8 mouse cellular contexts compared by ENCODE assay signal in genomic region chr4:16068985-16069715, GRCm38 (mm10).
A peak's percentile ranks its signal among the peaks of the same experiment; 100 is the strongest.
DNase-seq lines count a peak whose midpoint lies in the region; ATAC-seq and TF ChIP-seq lines count a peak whose summit lies in the region.

No protein-coding gene starts in this region.

- peak; percentile 52 for DNase-seq in cerebellum, adult 9-10 months
- no peak for DNase-seq in cerebellum, postnatal 36 days
- DNase-seq in kidney, postnatal 0 days (ENCODE audit: low spot score), result peak; percentile 73
- DNase-seq in kidney, adult 8-10 months, result no peak
- DNase-seq in CD4-positive, CD25-positive, alpha-beta regulatory T cell, adult 2 months (ENCODE audit: low read depth, low spot score), result peak; percentile 45
- DNase-seq in induced T-regulatory cell, adult 2 months (ENCODE audit: low read depth), result peak; percentile 44
- no peak for DNase-seq in right cerebral cortex, adult 18-20 months
- no peak for DNase-seq in yolk sac, embryonic 10.5 days (ENCODE audit: low spot score)

- H3K9me3 ChIP-seq in kidney, postnatal 0 days (replicated peaks; ENCODE audit: low read length), result no peaks in the 10 kb centered on the region

- H3K4me1 ChIP-seq in kidney, postnatal 0 days (replicated peaks; ENCODE audit: insufficient read depth, low read length), result no peaks in the 10 kb centered on the region

- no peak overlapping the region for H3K4me3 ChIP-seq in kidney, postnatal 0 days (replicated peaks; ENCODE audit: low read depth, low read length)

- no peaks in the 10 kb centered on the region for H3K36me3 ChIP-seq in kidney, postnatal 0 days (ENCODE audit: insufficient read depth, low read length)

- 86% methylated on average over 4 of the region's 4 CpGs for WGBS in kidney, postnatal 0 days

- no peaks in the 10 kb centered on the region for H3K27me3 ChIP-seq in kidney, postnatal 0 days (ENCODE audit: insufficient read depth, low read length)

- no peak overlapping the region for H3K27ac ChIP-seq in kidney, postnatal 0 days

- peak; percentile 80 for TF ChIP-seq CTCF in kidney, postnatal 0 days (IDR thresholded peaks at IDR 0.05; ENCODE audit: low read depth)

- H3K4me2 ChIP-seq in kidney, postnatal 0 days (ENCODE audit: low read length), result no peak overlapping the region

- no peak for ATAC-seq in kidney, postnatal 0 days (replicated peaks; ENCODE audit: low FRiP score, low read depth)

- H3K9ac ChIP-seq in kidney, postnatal 0 days (ENCODE audit: low read depth, low read length), result no peak overlapping the region

Comparison
In these comparisons a context has a peak if more than half of its experiments do, and no peak if none do; other contexts are left out.
1. DNase-seq: peak in cerebellum, adult 9-10 months (single experiment), kidney, postnatal 0 days (single experiment), CD4-positive, CD25-positive, alpha-beta regulatory T cell, adult 2 months (single experiment) and induced T-regulatory cell, adult 2 months (single experiment); none in cerebellum, postnatal 36 days (0 of 2), kidney, adult 8-10 months (0 of 2), right cerebral cortex, adult 18-20 months (single experiment) and yolk sac, embryonic 10.5 days (single experiment).